Mouse (Mus musculus): Measurements from ENCODE around the gene Nudt16. TPM values are rescaled to one million over a fixed set of nuclear protein-coding genes. Genes with fewer than 3 reads are reported as not detected.

Nudt16 gene
- polyA plus RNA-seq, 1 experiment from 2014 or later, result 29.4 TPM

DNA sequence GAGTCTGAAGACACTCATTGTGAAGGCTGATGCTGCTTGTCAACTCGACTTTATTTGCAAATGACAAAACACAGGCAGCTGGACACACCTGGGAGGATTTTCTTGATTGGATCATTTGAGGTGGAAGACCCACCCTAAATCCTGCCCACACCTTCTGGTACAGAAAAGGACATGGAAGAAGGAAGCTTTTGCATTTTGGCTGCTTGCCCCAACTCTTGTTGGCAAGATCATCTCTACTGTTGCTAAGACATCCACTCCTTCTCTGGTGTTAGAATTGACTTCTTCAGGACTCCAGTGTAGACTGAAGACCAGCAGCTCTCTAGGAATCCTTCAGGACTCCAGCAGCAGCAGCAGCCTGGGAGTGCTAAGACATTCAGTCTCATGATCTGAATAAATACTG is 29.7 kb downstream of the Nudt16 start:
- 70% methylated on average over 1 of the region's 1 CpGs for WGBS
- no peak overlapping the region for H3K9ac ChIP-seq (ENCODE audit: low read depth, low read length)

DNA sequence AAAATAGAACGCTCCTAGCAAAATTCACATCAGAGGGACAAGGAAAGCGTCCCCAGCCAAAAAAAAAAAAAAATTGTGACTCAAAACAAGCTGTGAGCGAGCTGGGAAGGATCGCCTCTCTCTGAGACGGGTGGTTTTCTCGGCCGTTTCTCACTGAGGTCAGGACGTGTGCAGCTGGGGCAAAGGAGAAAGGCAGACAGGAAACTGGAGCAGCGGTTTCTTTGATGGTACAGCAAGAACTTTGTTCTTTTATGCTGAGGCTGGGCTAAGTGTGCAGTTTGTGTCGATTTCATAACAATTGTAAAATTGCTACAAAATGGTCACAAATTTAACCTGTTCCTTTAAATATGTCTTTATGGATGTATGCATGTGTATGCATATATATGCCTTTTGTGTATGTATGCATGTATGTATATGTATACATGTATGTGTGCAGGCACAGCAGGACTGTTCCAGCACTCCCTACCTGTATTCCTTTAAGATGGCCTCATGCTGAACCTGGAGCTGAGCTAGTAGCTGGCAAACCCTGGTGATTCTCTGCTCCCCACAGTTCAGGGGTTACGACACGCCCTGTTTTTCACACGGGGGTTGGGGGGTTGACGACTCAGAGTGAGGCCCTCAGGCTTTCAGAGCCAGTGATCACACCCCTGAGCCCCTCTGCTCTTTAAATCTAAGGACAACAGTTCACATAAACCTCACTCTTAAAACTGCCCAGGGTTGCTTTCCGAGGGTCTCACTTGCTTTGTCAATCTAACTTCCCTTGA is 30.6 kb downstream of the Nudt16 start:
- no peaks in the 10 kb centered on the region for H3K27me3 ChIP-seq (ENCODE audit: control insufficient read depth, insufficient read depth, low read depth, low read length)
- H3K9ac ChIP-seq (ENCODE audit: low read depth, low read length), result no peak overlapping the region
- H3K27ac ChIP-seq (ENCODE audit: low read length), result no peak overlapping the region
- no peak overlapping the region for H3K4me3 ChIP-seq (ENCODE audit: low read depth, low read length)
- ATAC-seq, result no peak
- 63% methylated on average over 15 of the region's 15 CpGs for WGBS
- no peaks in the 10 kb centered on the region for H3K9me3 ChIP-seq (replicated peaks; ENCODE audit: control insufficient read depth, low read length, poor library complexity, severe bottlenecking)
- no peak overlapping the region for H3K4me2 ChIP-seq (ENCODE audit: low read length)
- no peaks in the 10 kb centered on the region for H3K36me3 ChIP-seq (ENCODE audit: control insufficient read depth, insufficient read depth, low read length)
- no peaks in the 10 kb centered on the region for H3K4me1 ChIP-seq (ENCODE audit: control insufficient read depth, insufficient read depth, low read length)

More for the DNA sequence above, 29.7 kb downstream of the Nudt16 start:
- Histone ChIP-seq H3K27ac (ENCODE audit: low read length) (no peak overlapping the region), H3K27me3 (ENCODE audit: control insufficient read depth, insufficient read depth, low read depth, low read length) (no peaks in the 10 kb centered on the region), H3K4me3 (ENCODE audit: low read depth, low read length) (no peak overlapping the region), H3K4me1 (ENCODE audit: control insufficient read depth, insufficient read depth, low read length) (no peaks in the 10 kb centered on the region), H3K9me3 (replicated peaks; ENCODE audit: control insufficient read depth, low read length, poor library complexity, severe bottlenecking) (no peaks in the 10 kb centered on the region), H3K36me3 (ENCODE audit: control insufficient read depth, insufficient read depth, low read length) (no peaks in the 10 kb centered on the region), H3K4me2 (ENCODE audit: low read length) (no peak overlapping the region)
- no peak for ATAC-seq

DNA sequence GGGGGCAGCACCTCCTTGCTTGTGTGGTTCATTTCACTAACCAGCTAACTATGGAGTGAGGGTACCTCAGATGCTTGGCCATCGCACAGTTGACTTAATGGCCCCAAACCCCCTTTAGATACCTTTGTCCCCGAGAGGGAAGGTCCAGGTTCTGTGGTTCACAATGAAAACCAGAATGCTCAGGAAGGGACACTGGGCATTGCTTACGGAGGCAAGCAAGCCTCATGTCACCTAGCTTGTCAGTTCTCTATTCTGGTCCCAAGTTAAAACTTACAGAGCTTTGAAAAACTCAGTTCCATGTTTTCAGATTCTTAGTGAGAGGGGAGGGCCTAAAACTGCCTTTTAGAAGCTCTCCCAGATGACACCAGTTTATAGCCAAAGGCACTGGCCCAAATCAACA is 51.4 kb downstream of the Nudt16 start:
- H3K36me3 ChIP-seq (ENCODE audit: control insufficient read depth, insufficient read depth, low read length), result peaks cover 10% of the 10 kb centered on the region
- H3K9me3 ChIP-seq (replicated peaks; ENCODE audit: control insufficient read depth, low read length, poor library complexity, severe bottlenecking), result no peaks in the 10 kb centered on the region
- no peak overlapping the region for H3K4me2 ChIP-seq (ENCODE audit: low read length)
- H3K27me3 ChIP-seq (ENCODE audit: control insufficient read depth, insufficient read depth, low read depth, low read length), result no peaks in the 10 kb centered on the region
- H3K4me1 ChIP-seq (ENCODE audit: control insufficient read depth, insufficient read depth, low read length), result no peaks in the 10 kb centered on the region
- no peak overlapping the region for H3K9ac ChIP-seq (ENCODE audit: low read depth, low read length)
- no peak for ATAC-seq
- H3K4me3 ChIP-seq (ENCODE audit: low read depth, low read length), result no peak overlapping the region
- 96% methylated on average over 3 of the region's 3 CpGs for WGBS
- no peak overlapping the region for H3K27ac ChIP-seq (ENCODE audit: low read length)

Other genes with a start within 250 kb of the Nudt16 start
- gene Mrpl3, start 78.6 kb downstream of the Nudt16 start, polyA plus RNA-seq (2015; fragmentation: Nextera tagmentation; extraction: Ambion mirVana), result 86.6 and 93.4 TPM in 2 replicates
- not detected in 2 replicates for gene 1700080E11Rik, start 13.3 kb upstream of the Nudt16 start, polyA plus RNA-seq (2015; fragmentation: Nextera tagmentation; extraction: Ambion mirVana)